Mouse (Mus musculus) bone marrow, adult 2 months (tissue): ENCODE data around the gene Sox2.

Source experiments
- CTCF ChIP-seq: fragments of 200-500 bp; IDR thresholded peaks from 2 replicates; pipeline ENCODE4 v1.5.1; 2011; ENCODE audit warnings: low read length, control low read depth; ENCODE audit not compliant: control insufficient read depth, insufficient read depth
- POLR2A ChIP-seq: fragments of 200-500 bp; IDR thresholded peaks from 2 replicates; pipeline ENCODE4 v1.6.1; 2011; ENCODE audit warnings: low read depth, mild to moderate bottlenecking, control low read depth, low read length, borderline replicate concordance; ENCODE audit not compliant: control insufficient read depth

DNA sequence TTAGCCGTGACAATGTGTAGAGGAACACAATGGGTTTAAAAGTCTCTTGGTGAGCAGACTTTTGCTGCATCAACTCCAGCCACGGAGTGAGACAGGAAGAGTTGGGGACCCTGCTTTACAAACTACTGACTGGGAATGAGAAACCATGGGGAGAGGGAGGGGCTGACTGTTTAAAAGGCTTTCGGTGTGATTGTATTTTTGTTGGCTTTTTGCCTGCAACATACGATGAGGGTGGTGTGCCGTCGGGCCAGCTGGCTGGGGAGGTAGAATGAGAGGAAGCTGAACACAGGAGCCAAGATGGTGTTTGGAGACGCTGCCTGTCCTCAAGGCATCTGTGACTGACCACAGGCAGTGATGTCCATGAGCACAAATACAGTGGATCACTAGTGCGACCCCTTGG lies 23.7 kb upstream of the Sox2 start:
- TF ChIP-seq CTCF, result no peak
- no peak for TF ChIP-seq POLR2A
